Mouse (Mus musculus): ENCODE data around the gene Grm1. TPM values are rescaled to one million over a fixed set of nuclear protein-coding genes. Genes with fewer than 3 reads are reported as not detected.
A peak's percentile ranks its signal among the peaks of the same experiment; 100 is the strongest.

The Grm1 gene
- total RNA-seq (2014; fragmentation: Nextera tagmentation) (not detected in 2 replicates), total RNA-seq (2017) (0.29 and 0.66 TPM in 2 replicates), polyA plus RNA-seq (2012) (not detected in 2 replicates)

GRCm38 (mm10) chr10:11081611-11082398 is at the start of gene Grm1:
Gene Grm1 (minus strand): TSS chr10:11082356.
- H3K27me3 ChIP-seq (ENCODE audit: insufficient read depth, low read length), result no peaks in the 10 kb centered on the region
- H3K4me3 ChIP-seq (ENCODE audit: low read depth, low read length), result no peak within 1 kb of the TSS
- no peaks in the 10 kb centered on the region for H3K4me1 ChIP-seq (ENCODE audit: insufficient read depth, low read depth, low read length)
- H3K36me3 ChIP-seq (replicated peaks), result no peaks in the 10 kb centered on the region
- no peak for TF ChIP-seq CTCF (IDR thresholded peaks at IDR 0.05; ENCODE audit: low read depth, low read length)
- no peak for TF ChIP-seq GATA1 (IDR thresholded peaks at IDR 0.05; ENCODE audit: borderline replicate concordance, low read length)
- TF ChIP-seq POLR2AphosphoS5 (IDR thresholded peaks at IDR 0.05; ENCODE audit: insufficient replicate concordance, low read depth, low read length), result no peak
- TF ChIP-seq GATA2 (IDR thresholded peaks at IDR 0.05; ENCODE audit: borderline replicate concordance, low read depth, low read length), result no peak
- no peak for TF ChIP-seq TAL1 (conservative IDR thresholded peaks at IDR 0.05; ENCODE audit: low read depth, low read length)
- peak; percentile 3 for DNase-seq (ENCODE audit: low spot score)
- no peak for ATAC-seq (ENCODE audit: extremely low read depth, insufficient number of reproducible peaks, low FRiP score, poor library complexity, severe bottlenecking)
- H3K9me3 ChIP-seq (replicated peaks), result no peaks in the 10 kb centered on the region

- Histone ChIP-seq H3K36me3 (replicated peaks) (no peaks in the 10 kb centered on the region), H3K27me3 (ENCODE audit: insufficient read depth, low read length) (no peaks in the 10 kb centered on the region), H3K4me1 (ENCODE audit: insufficient read depth, low read depth, low read length) (no peaks in the 10 kb centered on the region), H3K4me3 (ENCODE audit: low read depth, low read length) (no peak overlapping the region), H3K9me3 (replicated peaks) (no peaks in the 10 kb centered on the region)
- TF ChIP-seq TAL1 (conservative IDR thresholded peaks at IDR 0.05; ENCODE audit: low read depth, low read length) (no peak), CTCF (IDR thresholded peaks at IDR 0.05; ENCODE audit: low read depth, low read length) (no peak), GATA1 (IDR thresholded peaks at IDR 0.05; ENCODE audit: borderline replicate concordance, low read length) (no peak), GATA2 (IDR thresholded peaks at IDR 0.05; ENCODE audit: borderline replicate concordance, low read depth, low read length) (no peak), POLR2AphosphoS5 (IDR thresholded peaks at IDR 0.05; ENCODE audit: insufficient replicate concordance, low read depth, low read length) (no peak)
- no peak for ATAC-seq (ENCODE audit: extremely low read depth, insufficient number of reproducible peaks, low FRiP score, poor library complexity, severe bottlenecking)
- no peak for DNase-seq (ENCODE audit: low spot score)
Observed at GRCm38 (mm10) chr10:11121781-11122180, 39.6 kb upstream of the Grm1 start.

- Histone ChIP-seq H3K36me3 (replicated peaks) (no peaks in the 10 kb centered on the region), H3K4me1 (ENCODE audit: insufficient read depth, low read depth, low read length) (no peaks in the 10 kb centered on the region), H3K9me3 (replicated peaks) (no peaks in the 10 kb centered on the region), H3K4me3 (ENCODE audit: low read depth, low read length) (no peak overlapping the region), H3K27me3 (ENCODE audit: insufficient read depth, low read length) (no peaks in the 10 kb centered on the region; the same call in 1 of the 2 replicates)
- ATAC-seq (ENCODE audit: extremely low read depth, insufficient number of reproducible peaks, low FRiP score, poor library complexity, severe bottlenecking) (no peak), DNase-seq (ENCODE audit: low spot score) (no peak)
- TF ChIP-seq TAL1 (conservative IDR thresholded peaks at IDR 0.05; ENCODE audit: low read depth, low read length) (no peak), GATA1 (IDR thresholded peaks at IDR 0.05; ENCODE audit: borderline replicate concordance, low read length) (no peak), POLR2AphosphoS5 (IDR thresholded peaks at IDR 0.05; ENCODE audit: insufficient replicate concordance, low read depth, low read length) (no peak), GATA2 (IDR thresholded peaks at IDR 0.05; ENCODE audit: borderline replicate concordance, low read depth, low read length) (no peak), CTCF (IDR thresholded peaks at IDR 0.05; ENCODE audit: low read depth, low read length) (no peak)
Observed at GRCm38 (mm10) chr10:11098475-11099044, 16.4 kb upstream of the Grm1 start.

GRCm38 (mm10) chr10:11086348-11086747 is 4.2 kb upstream of the Grm1 start:
- TF ChIP-seq CTCF (IDR thresholded peaks at IDR 0.05; ENCODE audit: low read depth, low read length) (no peak), TAL1 (conservative IDR thresholded peaks at IDR 0.05; ENCODE audit: low read depth, low read length) (no peak), GATA2 (IDR thresholded peaks at IDR 0.05; ENCODE audit: borderline replicate concordance, low read depth, low read length) (no peak), POLR2AphosphoS5 (IDR thresholded peaks at IDR 0.05; ENCODE audit: insufficient replicate concordance, low read depth, low read length) (no peak), GATA1 (IDR thresholded peaks at IDR 0.05; ENCODE audit: borderline replicate concordance, low read length) (no peak)

GRCm38 (mm10) chr10:11080725-11081610 is 1.2 kb downstream of the Grm1 start:
- ATAC-seq (ENCODE audit: extremely low read depth, insufficient number of reproducible peaks, low FRiP score, poor library complexity, severe bottlenecking), result no peak
- Histone ChIP-seq H3K36me3 (replicated peaks) (no peaks in the 10 kb centered on the region), H3K4me1 (ENCODE audit: insufficient read depth, low read depth, low read length) (no peaks in the 10 kb centered on the region), H3K9me3 (replicated peaks) (no peaks in the 10 kb centered on the region), H3K4me3 (ENCODE audit: low read depth, low read length) (no peak overlapping the region), H3K27me3 (ENCODE audit: insufficient read depth, low read length) (no peaks in the 10 kb centered on the region)
- no peak for DNase-seq (ENCODE audit: low spot score)
- no peak for TF ChIP-seq CTCF (IDR thresholded peaks at IDR 0.05; ENCODE audit: low read depth, low read length)
- no peak for TF ChIP-seq TAL1 (conservative IDR thresholded peaks at IDR 0.05; ENCODE audit: low read depth, low read length)
- no peak for TF ChIP-seq POLR2AphosphoS5 (IDR thresholded peaks at IDR 0.05; ENCODE audit: insufficient replicate concordance, low read depth, low read length)
- TF ChIP-seq GATA1 (IDR thresholded peaks at IDR 0.05; ENCODE audit: borderline replicate concordance, low read length), result no peak
- TF ChIP-seq GATA2 (IDR thresholded peaks at IDR 0.05; ENCODE audit: borderline replicate concordance, low read depth, low read length), result no peak

More at GRCm38 (mm10) chr10:11086348-11086747, 4.2 kb upstream of the Grm1 start:
- ATAC-seq (ENCODE audit: extremely low read depth, insufficient number of reproducible peaks, low FRiP score, poor library complexity, severe bottlenecking) (no peak), DNase-seq (ENCODE audit: low spot score) (no peak)
- H3K36me3 ChIP-seq (replicated peaks), result no peaks in the 10 kb centered on the region
- H3K4me1 ChIP-seq (ENCODE audit: insufficient read depth, low read depth, low read length), result no peaks in the 10 kb centered on the region
- no peaks in the 10 kb centered on the region for H3K9me3 ChIP-seq (replicated peaks)
- no peaks in the 10 kb centered on the region for H3K27me3 ChIP-seq (ENCODE audit: insufficient read depth, low read length)
- H3K4me3 ChIP-seq (ENCODE audit: low read depth, low read length), result no peak overlapping the region
